Mouse (Mus musculus) fibroblast of lung, adult 2 months (primary cell): Measurements from ENCODE around the gene Ascl2.

Experiments used
- DNase-seq: peaks from one replicate; pipeline ENCODE4 v3.0.0-alpha.2; 2011; ENCODE audit warnings: low read depth

Ascl2 gene

GRCm38 (mm10) chr7:142968809-142969511 lies at the start of gene Ascl2:
Ascl2 (minus strand) TSS chr7:142969264.
- no peak for DNase-seq

GRCm38 (mm10) chr7:143017181-143017580 lies 48.1 kb upstream of the Ascl2 start:
- no peak for DNase-seq

GRCm38 (mm10) chr7:143016424-143017142 lies 47.5 kb upstream of the Ascl2 start:
- DNase-seq, result no peak

GRCm38 (mm10) chr7:143015755-143016423 lies 46.8 kb upstream of the Ascl2 start:
- no peak for DNase-seq

- no peak for DNase-seq
Observed at GRCm38 (mm10) chr7:143014862-143015659, 46.0 kb upstream of the Ascl2 start.

- DNase-seq, result peak; percentile 92
Observed at GRCm38 (mm10) chr7:143013420-143014178, 44.5 kb upstream of the Ascl2 start.

- no peak for DNase-seq
Observed at GRCm38 (mm10) chr7:143012230-143012875, 43.3 kb upstream of the Ascl2 start.

GRCm38 (mm10) chr7:143011226-143011625 lies 42.2 kb upstream of the Ascl2 start:
- no peak for DNase-seq

- no peak for DNase-seq
Observed at GRCm38 (mm10) chr7:143009996-143010395, 40.9 kb upstream of the Ascl2 start.

- no peak for DNase-seq
Observed at GRCm38 (mm10) chr7:143008996-143009665, 40.1 kb upstream of the Ascl2 start.

- no peak for DNase-seq
Observed at GRCm38 (mm10) chr7:143008370-143008926, 39.4 kb upstream of the Ascl2 start.

- DNase-seq, result peak; percentile 81
Observed at GRCm38 (mm10) chr7:143007599-143008369, 38.7 kb upstream of the Ascl2 start.

- DNase-seq, result no peak
Observed at GRCm38 (mm10) chr7:143006756-143007598, 37.9 kb upstream of the Ascl2 start.

- DNase-seq, result no peak
Observed at GRCm38 (mm10) chr7:143006097-143006755, 37.2 kb upstream of the Ascl2 start.

GRCm38 (mm10) chr7:143005344-143006096 lies 36.5 kb upstream of the Ascl2 start:
- DNase-seq, result no peak

- no peak for DNase-seq
Observed at GRCm38 (mm10) chr7:143004727-143005343, 35.8 kb upstream of the Ascl2 start, which contains the start of gene Tspan32. Tspan32 (plus strand) TSS chr7:143005046.
